Mouse (Mus musculus) heart, embryonic 10.5 days (tissue): ENCODE results near the gene Pagr1a. TPM values are rescaled to one million over a fixed set of nuclear protein-coding genes. Genes with fewer than 3 reads are reported as not detected.
A peak's percentile ranks its signal among the peaks of the same experiment; 100 is the strongest.

Experiments
- DNase-seq: peaks from one replicate; pipeline ENCODE4 v3.0.0-alpha.2; 2017; ENCODE audit warnings: low spot score
- H3K27ac ChIP-seq: fragments of 300-500 bp; sonication (generic); 2 replicates; pipeline ENCODE4 v1.5.1; 2016; ENCODE audit warnings: mild to moderate bottlenecking
- H3K27me3 ChIP-seq: fragments of 300-500 bp; sonication (generic); 2 replicates; pipeline ENCODE4 v1.6.1; 2016; ENCODE audit warnings: mild to moderate bottlenecking; ENCODE audit not compliant: poor library complexity, insufficient read depth, severe bottlenecking
- H3K36me3 ChIP-seq: fragments of 300-500 bp; sonication (generic); 2 replicates; pipeline ENCODE4 v1.6.1; 2016; ENCODE audit warnings: mild to moderate bottlenecking, moderate library complexity
- H3K4me1 ChIP-seq: fragments of 300-500 bp; sonication (generic); 2 replicates; pipeline ENCODE4 v1.6.1; 2016; ENCODE audit warnings: mild to moderate bottlenecking
- H3K4me3 ChIP-seq: fragments of 300-500 bp; sonication (generic); 2 replicates; pipeline ENCODE4 v1.5.1; 2016; ENCODE audit warnings: mild to moderate bottlenecking, moderate library complexity
- H3K9me3 ChIP-seq: fragments of 300-500 bp; sonication (generic); 2 replicates; pipeline ENCODE4 v1.6.1; 2016; ENCODE audit warnings: mild to moderate bottlenecking, moderate library complexity
- WGBS: fragments of 180-500 bp; shearing (Covaris S2); methylation state at CpG from one replicate; pipeline ENCODE4 v1.1.7; 2016; 5-methylcytosine and 5-hydroxymethylcytosine counted together
- polyA plus RNA-seq: library from polyadenylated mRNA; unstranded; fragments of >200 nt; fragmentation: Nextera tagmentation; extraction: Ambion mirVana; gene quantifications from 2 replicates; pipeline ENCODE4 v1.2.1, GENCODE M21; 2016

Pagr1a gene
- polyA plus RNA-seq: 64.1 and 99.6 TPM in 2 replicates

- Histone ChIP-seq H3K9me3 (no peaks in the 10 kb centered on the region), H3K27ac (peak within 1 kb of the TSS; percentile 99), H3K36me3 (peaks cover 36% of the 10 kb centered on the region), H3K27me3 (no peaks in the 10 kb centered on the region), H3K4me3 (peak within 1 kb of the TSS; percentile 94), H3K4me1 (peaks cover 86% of the 10 kb centered on the region)
- peak; percentile 99 for DNase-seq
- WGBS: 5% methylated on average over 39 of the region's 39 CpGs
These were observed at the start of gene Pagr1a for GRCm38 (mm10) chr7:127016971-127017949. Gene Pagr1a (minus strand): TSS chr7:127017352.

- Histone ChIP-seq H3K27ac (no peak overlapping the region), H3K27me3 (no peaks in the 10 kb centered on the region), H3K4me3 (no peak overlapping the region), H3K4me1 (no peaks in the 10 kb centered on the region), H3K36me3 (no peaks in the 10 kb centered on the region), H3K9me3 (no peaks in the 10 kb centered on the region)
- 65% methylated on average over 4 of the region's 4 CpGs for WGBS
- no peak for DNase-seq
These were observed 49.2 kb upstream of the Pagr1a start for GRCm38 (mm10) chr7:127066317-127066716.

GRCm38 (mm10) chr7:127065538-127065937 lies 48.4 kb upstream of the Pagr1a start:
- no peak overlapping the region for H3K4me3 ChIP-seq
- no peaks in the 10 kb centered on the region for H3K27me3 ChIP-seq
- no peak overlapping the region for H3K27ac ChIP-seq
- no peaks in the 10 kb centered on the region for H3K36me3 ChIP-seq
- H3K4me1 ChIP-seq: no peaks in the 10 kb centered on the region
- 84% methylated on average over 6 of the region's 6 CpGs for WGBS
- no peak for DNase-seq
- H3K9me3 ChIP-seq: no peaks in the 10 kb centered on the region

GRCm38 (mm10) chr7:127055026-127055585 lies 38.0 kb upstream of the Pagr1a start:
- Histone ChIP-seq H3K27me3 (no peaks in the 10 kb centered on the region), H3K27ac (no peak overlapping the region), H3K36me3 (no peaks in the 10 kb centered on the region), H3K9me3 (no peaks in the 10 kb centered on the region), H3K4me1 (no peaks in the 10 kb centered on the region), H3K4me3 (no peak overlapping the region)
- no peak for DNase-seq
- WGBS: 52% methylated on average over 5 of the region's 5 CpGs

GRCm38 (mm10) chr7:127041851-127042672 lies 24.9 kb upstream of the Pagr1a start, which contains the start of gene Kif22:
Gene Kif22 (minus strand): TSS chr7:127042471.
- DNase-seq: peak; percentile 94
- Histone ChIP-seq H3K27ac (peak within 1 kb of the TSS; percentile 94), H3K27me3 (no peaks in the 10 kb centered on the region), H3K4me1 (peaks cover 16% of the 10 kb centered on the region), H3K9me3 (no peaks in the 10 kb centered on the region), H3K4me3 (peak within 1 kb of the TSS; percentile 94), H3K36me3 (peaks cover 27% of the 10 kb centered on the region)
- WGBS: under 1% methylated on average over 53 of the region's 53 CpGs

- H3K4me3 ChIP-seq: no peak overlapping the region
- no peaks in the 10 kb centered on the region for H3K27me3 ChIP-seq
- no peaks in the 10 kb centered on the region for H3K9me3 ChIP-seq
- H3K27ac ChIP-seq: no peak overlapping the region
- peaks cover 82% of the 10 kb centered on the region for H3K36me3 ChIP-seq
- DNase-seq: no peak
- peaks cover 14% of the 10 kb centered on the region for H3K4me1 ChIP-seq
- 68% methylated on average over 1 of the region's 1 CpGs for WGBS
These were observed 14.1 kb upstream of the Pagr1a start for GRCm38 (mm10) chr7:127031244-127031643.

- no peak for DNase-seq
- 100% methylated on average over 1 of the region's 1 CpGs for WGBS
- no peak overlapping the region for H3K27ac ChIP-seq
- no peak overlapping the region for H3K4me3 ChIP-seq
- no peaks in the 10 kb centered on the region for H3K9me3 ChIP-seq
- H3K27me3 ChIP-seq: no peaks in the 10 kb centered on the region
- H3K36me3 ChIP-seq: peaks cover 73% of the 10 kb centered on the region
- H3K4me1 ChIP-seq: peaks cover 14% of the 10 kb centered on the region
These were observed 13.0 kb upstream of the Pagr1a start for GRCm38 (mm10) chr7:127030172-127030571.

- Histone ChIP-seq H3K9me3 (no peaks in the 10 kb centered on the region), H3K4me1 (peaks cover 37% of the 10 kb centered on the region), H3K27ac (peak overlapping the region; percentile 100), H3K4me3 (peak overlapping the region; percentile 82), H3K27me3 (no peaks in the 10 kb centered on the region), H3K36me3 (peaks cover 70% of the 10 kb centered on the region)
- 73% methylated on average over 8 of the region's 8 CpGs for WGBS
- no peak for DNase-seq
These were observed 10.7 kb upstream of the Pagr1a start for GRCm38 (mm10) chr7:127027885-127028284.

GRCm38 (mm10) chr7:127026984-127027726 lies 10.0 kb upstream of the Pagr1a start, which contains the start of gene Maz:
Gene Maz (minus strand): TSS chr7:127027037.
- H3K9me3 ChIP-seq: no peaks in the 10 kb centered on the region
- peaks cover 70% of the 10 kb centered on the region for H3K36me3 ChIP-seq
- DNase-seq: peak; percentile 99
- peak within 1 kb of the TSS; percentile 82 for H3K4me3 ChIP-seq
- 1% methylated on average over 52 of the region's 63 CpGs for WGBS
- H3K27ac ChIP-seq: peak within 1 kb of the TSS; percentile 100
- no peaks in the 10 kb centered on the region for H3K27me3 ChIP-seq
- peaks cover 44% of the 10 kb centered on the region for H3K4me1 ChIP-seq

GRCm38 (mm10) chr7:127026616-127026983 lies 9.4 kb upstream of the Pagr1a start:
- 4% methylated on average over 28 of the region's 48 CpGs for WGBS
- peaks cover 50% of the 10 kb centered on the region for H3K4me1 ChIP-seq
- no peaks in the 10 kb centered on the region for H3K27me3 ChIP-seq
- peak overlapping the region; percentile 100 for H3K27ac ChIP-seq
- no peaks in the 10 kb centered on the region for H3K9me3 ChIP-seq
- H3K36me3 ChIP-seq: peaks cover 67% of the 10 kb centered on the region
- peak overlapping the region; percentile 82 for H3K4me3 ChIP-seq
- no peak for DNase-seq

- no peaks in the 10 kb centered on the region for H3K27me3 ChIP-seq
- peak overlapping the region; percentile 82 for H3K4me3 ChIP-seq
- peaks cover 62% of the 10 kb centered on the region for H3K36me3 ChIP-seq
- H3K27ac ChIP-seq: peak overlapping the region; percentile 100
- peak; percentile 92 for DNase-seq
- H3K4me1 ChIP-seq: peaks cover 54% of the 10 kb centered on the region
- 0% methylated on average over 28 of the region's 48 CpGs for WGBS
- no peaks in the 10 kb centered on the region for H3K9me3 ChIP-seq
These were observed 9.0 kb upstream of the Pagr1a start for GRCm38 (mm10) chr7:127026161-127026600.
